Mouse (Mus musculus) stomach, embryonic 14.5 days (tissue): ENCODE data around the gene Cks1b. TPM values are rescaled to one million over a fixed set of nuclear protein-coding genes. Genes with fewer than 3 reads are reported as not detected.

ENCODE experiments used
- polyA plus RNA-seq: library from polyadenylated mRNA; unstranded; fragments of >200 nt; fragmentation: Nextera tagmentation; extraction: Ambion mirVana; gene quantifications from 2 replicates; pipeline ENCODE4 v1.2.1, GENCODE M21; 2014

Gene Cks1b
- polyA plus RNA-seq, 1 experiment from 2014 or later, result 503 TPM

Other genes starting within 250 kb of the Cks1b start
- 92.9 and 95.1 TPM in 2 replicates for gene Scamp3, start 240.9 kb downstream of the Cks1b start, polyA plus RNA-seq
- 28.3 and 28.7 TPM in 2 replicates for gene Fam189b, start 235.2 kb downstream of the Cks1b start, polyA plus RNA-seq
- 37.0 and 37.4 TPM in 2 replicates for gene Gba, start 215.5 kb downstream of the Cks1b start, polyA plus RNA-seq
- 24.2 and 26.4 TPM in 2 replicates for gene Thbs3, start 203.2 kb downstream of the Cks1b start, polyA plus RNA-seq
- 182 and 196 TPM in 2 replicates for gene Mtx1, start 191.3 kb downstream of the Cks1b start, polyA plus RNA-seq
- 56.3 and 58.2 TPM in 2 replicates for gene Muc1, start 189.3 kb downstream of the Cks1b start, polyA plus RNA-seq
- gene Krtcap2, start 172.4 kb downstream of the Cks1b start, polyA plus RNA-seq, result 297 and 314 TPM in 2 replicates
- gene Trim46, start 172.1 kb downstream of the Cks1b start, polyA plus RNA-seq, result 4.9 and 5.1 TPM in 2 replicates
- 144 and 186 TPM in 2 replicates for gene Dpm3, start 159.0 kb downstream of the Cks1b start, polyA plus RNA-seq
- gene Slc50a1, start 147.8 kb downstream of the Cks1b start, polyA plus RNA-seq, result 86.5 TPM in 2 replicates
- 39.3 and 45.0 TPM in 2 replicates for gene Efna1, start 137.2 kb downstream of the Cks1b start, polyA plus RNA-seq
- 10.9 and 11.6 TPM in 2 replicates for gene Efna3, start 95.4 kb downstream of the Cks1b start, polyA plus RNA-seq
- 24.0 and 25.3 TPM in 2 replicates for gene Efna4, start 80.4 kb downstream of the Cks1b start, polyA plus RNA-seq
- 27.9 and 28.5 TPM in 2 replicates for gene Adam15, start 68.4 kb downstream of the Cks1b start, polyA plus RNA-seq
- gene Dcst2, start 56.4 kb downstream of the Cks1b start, polyA plus RNA-seq, result 0.18 and 0.42 TPM in 2 replicates
- 0.11 and 0.55 TPM in 2 replicates for gene Dcst1, start 53.1 kb downstream of the Cks1b start, polyA plus RNA-seq
- 4.5 and 5.7 TPM in 2 replicates for gene Zbtb7b, start 23.6 kb downstream of the Cks1b start, polyA plus RNA-seq
- 0.55 TPM in 1 of 2 replicates, not detected in the other for gene Lenep, start 15.6 kb downstream of the Cks1b start, polyA plus RNA-seq
- 22.3 and 24.5 TPM in 2 replicates for gene Flad1, start 6.5 kb downstream of the Cks1b start, polyA plus RNA-seq
- gene Shc1, start 60 bp upstream of the Cks1b start, polyA plus RNA-seq, result 68.7 and 73.2 TPM in 2 replicates
- 39.7 and 49.2 TPM in 2 replicates for gene Pygo2, start 11.8 kb upstream of the Cks1b start, polyA plus RNA-seq
- 21.7 and 25.3 TPM in 2 replicates for gene Pbxip1, start 18.3 kb upstream of the Cks1b start, polyA plus RNA-seq
- 50.4 and 50.5 TPM in 2 replicates for gene Pmvk, start 36.2 kb upstream of the Cks1b start, polyA plus RNA-seq
- gene Kcnn3, start 101.8 kb upstream of the Cks1b start, polyA plus RNA-seq, result 4.4 and 6.0 TPM in 2 replicates